Mouse (Mus musculus) olfactory bulb, adult 2 months (tissue): Measurements from ENCODE around the gene Frs3.

ENCODE experiments used
- CTCF ChIP-seq: fragments of 200-500 bp; IDR thresholded peaks from 2 replicates; pipeline ENCODE4 v1.5.1; 2012; ENCODE audit warnings: low read depth, mild to moderate bottlenecking, low read length, moderate library complexity; ENCODE audit not compliant: insufficient read depth
- POLR2A ChIP-seq: fragments of 200-500 bp; IDR thresholded peaks from 2 replicates; pipeline ENCODE4 v1.6.1; 2012; ENCODE audit warnings: mild to moderate bottlenecking, low read depth, low read length, moderate library complexity; ENCODE audit not compliant: insufficient read depth

DNA sequence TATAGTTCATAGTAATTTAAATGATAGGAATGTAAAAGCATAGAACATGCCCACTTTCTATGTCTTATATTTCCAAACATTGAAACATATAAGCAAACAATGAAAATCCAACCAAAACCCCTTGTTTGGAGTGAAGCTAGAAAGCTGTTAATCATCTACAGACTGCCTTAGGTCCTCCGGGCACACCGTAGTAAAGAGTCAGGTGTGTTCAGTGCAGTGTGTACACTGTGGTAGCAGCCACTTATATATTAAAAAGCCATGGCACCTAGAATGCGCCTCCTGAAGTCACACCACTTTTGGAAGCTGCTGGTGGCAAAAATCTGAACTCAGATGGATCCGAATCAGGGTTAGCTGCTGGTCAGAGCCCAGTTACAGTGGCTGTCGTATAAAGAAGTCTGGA lies 10.6 kb upstream of the Frs3 start:
- TF ChIP-seq CTCF (no peak), POLR2A (no peak)
